Mouse (Mus musculus) T-helper 17 cell (primary cell): ENCODE data around the gene Gm8122.
"Not testable (repeated sequence)": the region's sequence is repeated elsewhere in the genome, so short reads cannot be mapped to it uniquely, and the experiment has no call there.

ENCODE experiments used
- in situ Hi-C, 2 experiments: fragments of 300-600 bp; cut with MboI, MseI; formaldehyde crosslinking; loops; 1 replicate in 1 of 2; 2 replicates in 1 of 2; pipeline ENCODE4 v1.15.1; 2025; ENCODE audit warnings: high pct_unique_total_duplicates in 2 of 2

Gm8122 gene

DNA sequence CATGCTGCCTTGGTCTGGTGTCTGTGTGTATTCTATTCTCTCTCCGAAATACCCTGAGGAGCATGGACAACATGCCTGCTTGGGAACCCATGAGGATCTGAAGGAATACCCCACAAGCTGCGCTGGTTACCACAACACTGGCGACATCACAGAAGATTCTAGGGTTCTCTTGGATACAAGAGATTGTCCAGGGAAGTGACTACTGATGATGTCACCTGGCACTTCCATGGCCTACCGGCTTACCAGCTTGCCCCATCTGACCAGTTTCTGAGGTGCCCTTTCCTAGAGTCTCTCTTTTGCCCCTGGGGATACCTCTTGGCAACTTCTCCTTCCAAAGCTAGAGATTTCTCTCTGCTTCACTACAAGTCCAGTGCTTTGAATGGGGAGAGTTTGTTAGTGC lies at the start of gene Gm8122:
Gene Gm8122, minus strand, starts transcription at position 101 of the 400 bp plus-strand sequence.
- in situ Hi-C loops = loop anchor here (5.0 to 10.0 kb wide), 6 partner anchors 1118 to 1910 kb away; partner anchors contain the start of genes Gm7951 (in 1 of the 2) and Gm8232 (in 1 of the 2)

DNA sequence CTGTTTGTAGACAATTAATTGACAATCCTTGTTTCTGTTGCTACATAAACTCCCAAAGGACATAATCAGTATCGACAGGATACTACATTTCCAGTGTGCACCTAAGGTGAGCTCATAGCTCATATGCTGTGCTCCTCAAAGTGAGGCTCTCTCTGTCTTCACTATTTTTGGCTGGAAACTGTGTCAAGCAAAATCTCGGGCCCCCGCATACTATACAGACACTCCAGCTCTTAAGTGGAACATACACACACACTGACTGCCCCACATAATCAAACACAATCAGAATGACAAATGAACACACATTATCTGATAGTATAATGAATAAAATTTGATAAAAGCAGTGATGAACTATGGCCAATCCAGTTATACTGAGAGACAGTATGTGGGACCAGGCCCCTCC lies 43.6 kb upstream of the Gm8122 start:
- in situ Hi-C loops = loop anchor here (5.0 to 10.0 kb wide), 6 partner anchors 56 to 594 kb away; no protein-coding TSS in a partner anchor

DNA sequence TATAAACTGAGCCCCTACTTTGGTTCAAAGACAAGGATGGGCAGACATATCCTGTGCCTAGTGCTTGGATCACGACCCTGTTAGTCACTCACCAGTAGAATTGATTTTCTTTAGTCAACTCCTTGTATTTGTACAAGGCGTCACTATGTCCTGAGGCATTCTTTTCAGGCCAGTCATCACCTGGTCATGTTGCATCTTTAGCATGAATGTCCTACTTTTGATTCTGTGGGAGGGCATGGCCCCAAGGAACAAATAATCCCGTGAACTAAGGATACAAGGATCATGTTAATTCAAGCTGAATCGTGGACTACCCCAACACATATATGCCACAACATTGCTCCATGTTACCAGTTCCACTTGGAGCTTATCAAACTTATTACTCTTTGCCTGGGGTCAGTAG lies 43.0 kb upstream of the Gm8122 start:
- in situ Hi-C loops = loop anchor here (5.0 to 10.0 kb wide), 6 partner anchors 57 to 593 kb away; no protein-coding TSS in a partner anchor

DNA sequence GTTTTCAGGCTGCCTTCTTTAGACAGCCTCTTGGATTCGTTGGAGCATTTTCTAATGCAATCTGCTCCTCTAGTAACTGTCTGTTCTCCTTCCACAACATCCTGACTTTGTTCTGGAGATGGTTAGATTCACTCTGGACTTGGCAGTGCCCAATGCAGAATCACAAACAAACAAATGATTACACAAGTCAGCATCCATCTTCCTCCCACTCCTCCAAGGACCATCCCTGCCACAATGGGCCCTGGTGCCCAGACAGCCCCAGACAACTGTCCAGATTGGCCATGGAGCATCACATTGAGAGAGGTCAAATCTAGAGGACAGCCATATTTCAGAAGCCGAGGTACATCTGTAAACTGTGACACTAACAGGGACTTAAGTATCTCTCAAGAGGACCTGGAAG lies 42.4 kb upstream of the Gm8122 start:
- in situ Hi-C loops = loop anchor here (5.0 to 10.0 kb wide), 6 partner anchors 57 to 593 kb away; no protein-coding TSS in a partner anchor

DNA sequence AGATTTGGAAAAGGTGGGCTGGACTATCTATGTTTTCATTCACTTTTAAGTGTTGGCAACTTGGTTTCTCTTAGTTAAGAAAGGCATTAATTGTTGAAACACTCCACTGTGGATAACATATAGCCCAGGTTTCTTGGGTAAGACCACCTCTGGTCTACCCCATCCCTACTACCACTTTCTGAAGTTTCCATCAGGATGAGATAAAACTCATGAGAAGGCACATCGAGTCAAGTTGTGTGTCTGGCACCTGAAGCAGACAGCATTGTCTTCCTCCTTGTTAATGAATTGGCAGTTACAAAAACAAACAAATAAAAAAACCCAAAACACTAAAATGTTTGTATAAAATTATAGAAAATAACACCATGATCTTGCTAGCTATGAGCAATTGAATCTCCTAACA lies 40.6 kb upstream of the Gm8122 start:
- in situ Hi-C loops = loop anchor here (5.0 to 10.0 kb wide), 6 partner anchors 59 to 591 kb away; no protein-coding TSS in a partner anchor

DNA sequence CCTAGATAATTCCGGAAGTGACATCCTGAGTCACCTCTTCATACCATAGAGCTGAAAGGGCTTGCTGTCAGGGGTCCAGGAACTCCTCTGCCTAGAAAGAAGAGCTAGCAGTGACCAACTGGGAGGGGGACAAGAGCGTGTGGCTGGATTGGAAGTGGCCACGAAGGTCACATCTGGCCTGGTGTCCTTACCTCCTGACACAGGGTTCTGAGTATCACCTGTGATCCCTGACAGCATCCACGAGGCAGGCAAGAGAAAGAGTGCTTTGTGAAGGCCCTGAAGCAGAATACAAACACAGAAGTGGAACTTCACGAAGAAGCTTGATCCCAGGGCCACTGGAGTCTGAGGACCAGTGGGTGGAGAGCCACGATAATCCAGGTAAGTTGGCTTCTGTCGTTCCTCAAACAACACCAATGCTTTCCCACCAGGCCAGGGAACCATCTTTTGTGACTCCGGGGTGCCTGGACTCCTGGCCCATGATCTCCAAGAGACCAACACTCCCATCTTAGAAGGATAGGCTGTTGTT lies 39.9 kb upstream of the Gm8122 start, which contains the start of gene Gm9732:
Gene Gm9732, plus strand, starts transcription at position 51 of the 526 bp plus-strand sequence.
- in situ Hi-C loops = loop anchor here (5.0 to 10.0 kb wide), 6 partner anchors 60 to 590 kb away; no protein-coding TSS in a partner anchor

DNA sequence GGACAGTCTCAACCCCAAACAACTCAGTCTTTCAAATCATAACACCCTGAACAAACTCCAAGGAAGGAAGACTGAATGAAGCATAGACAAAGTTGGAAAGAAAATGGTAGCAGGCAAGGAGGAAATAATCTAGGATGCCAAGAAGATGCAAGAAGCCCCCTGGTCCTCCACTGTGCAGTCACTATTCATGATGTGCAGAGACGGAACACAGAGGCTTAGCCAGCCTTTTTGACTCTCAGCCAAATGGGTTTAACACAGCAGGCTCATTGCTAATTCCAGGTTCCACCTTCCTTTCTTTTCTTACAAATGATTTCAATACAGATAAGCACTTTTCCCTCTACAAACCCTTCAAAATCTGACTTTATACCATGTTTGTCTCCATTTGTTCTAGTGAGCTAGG lies 38.1 kb upstream of the Gm8122 start:
- in situ Hi-C loops = loop anchor here in 1 of 2 experiments (10.0 kb wide), 2 partner anchors 62 to 588 kb away; no protein-coding TSS in a partner anchor

DNA sequence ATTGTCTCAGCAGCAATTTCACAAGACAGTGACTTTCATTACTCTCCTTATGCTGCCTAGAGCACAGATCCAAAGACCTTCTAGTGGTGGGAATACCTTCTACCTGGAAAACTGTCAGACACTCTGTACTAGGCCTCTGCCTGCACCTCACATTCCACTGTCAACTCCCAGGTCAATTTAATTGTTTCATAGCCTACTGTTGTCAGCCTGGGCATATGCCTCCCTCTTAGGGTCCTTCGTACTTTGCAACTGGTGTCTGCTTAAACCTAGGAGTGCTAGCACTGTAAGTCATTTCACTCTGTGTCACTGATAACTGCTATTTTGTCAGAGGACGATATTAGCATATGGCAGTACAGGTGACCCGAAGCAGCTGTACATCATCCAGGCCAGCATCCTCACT lies 34.1 kb upstream of the Gm8122 start:
- in situ Hi-C loops = loop anchor here in 1 of 2 experiments (5.0 kb wide), 1 partner anchor 283 kb away; no protein-coding TSS in a partner anchor

DNA sequence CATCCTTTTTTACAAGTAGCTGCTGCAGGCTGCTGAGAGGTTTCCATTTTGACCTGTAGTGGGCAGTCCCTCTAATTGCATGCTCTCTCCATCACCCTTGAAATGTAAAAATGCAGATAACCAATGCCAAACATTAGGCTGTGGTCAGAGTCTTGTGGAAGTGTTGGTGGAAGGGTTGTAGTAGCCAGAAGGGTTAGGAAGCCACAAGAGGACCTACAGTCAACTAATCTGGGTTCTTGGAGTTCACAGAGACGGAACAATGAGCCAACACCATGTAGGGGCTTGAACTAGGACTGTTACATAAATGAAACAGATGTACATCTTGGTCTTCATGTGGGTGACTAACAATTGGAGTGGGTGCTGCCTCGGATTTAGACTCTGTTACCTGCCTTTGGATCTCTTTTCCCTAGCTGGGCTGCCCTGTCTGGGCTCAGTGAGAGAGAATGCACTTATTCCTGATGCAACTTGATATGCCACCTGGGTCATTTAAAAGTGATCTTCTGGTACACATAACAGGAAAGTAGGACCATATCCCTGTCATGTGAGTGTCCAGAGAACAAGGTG lies 33.5 kb upstream of the Gm8122 start:
- in situ Hi-C loops = loop anchor here in 1 of 2 experiments (5.0 kb wide), 1 partner anchor 284 kb away; no protein-coding TSS in a partner anchor

DNA sequence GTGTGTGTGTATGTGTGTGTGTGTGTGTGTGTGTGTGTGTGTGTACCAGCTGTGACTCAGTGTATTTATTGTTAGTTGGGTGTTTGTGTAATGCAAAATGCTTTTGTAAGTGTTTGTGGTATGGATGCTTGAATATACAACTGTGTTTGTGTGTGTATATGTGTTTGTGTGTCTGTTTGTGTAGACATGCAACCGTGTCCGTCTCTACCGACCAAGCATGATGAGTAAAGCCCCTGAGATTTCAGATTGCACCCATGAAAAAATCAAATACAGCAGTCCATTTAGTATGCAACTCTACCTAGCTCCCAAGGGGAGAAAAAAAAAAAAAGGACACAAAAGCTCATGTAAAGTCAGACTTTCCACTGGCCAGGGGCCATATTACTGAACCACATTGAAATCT lies 28.3 kb upstream of the Gm8122 start:
- in situ Hi-C loops = loop anchor here in 1 of 2 experiments (5.0 kb wide), 1 partner anchor 284 kb away; no protein-coding TSS in a partner anchor

DNA sequence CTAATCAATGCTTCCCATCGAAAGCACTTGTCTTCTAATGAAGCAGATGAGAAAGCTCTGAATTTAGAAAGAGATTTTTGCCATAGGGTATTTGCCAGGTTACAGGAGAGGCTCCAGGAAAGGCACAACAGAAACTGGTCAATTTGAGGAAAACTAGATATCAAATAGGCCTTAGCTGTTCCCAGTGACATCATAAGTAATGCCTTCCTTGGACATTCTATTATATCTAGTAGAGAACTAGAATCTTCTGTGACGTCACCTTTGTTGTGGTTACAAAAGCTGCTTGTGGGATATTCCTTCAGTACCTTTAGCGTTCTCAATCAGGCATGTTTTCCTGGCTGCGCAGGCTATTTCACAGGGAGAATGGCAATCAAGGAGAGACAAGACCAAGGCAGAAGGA lies 23.2 kb upstream of the Gm8122 start, which contains the start of gene Gm8126:
Gene Gm8126, plus strand, starts transcription at position 301 of the 400 bp plus-strand sequence.
- in situ Hi-C loops = not testable (repeated sequence)

DNA sequence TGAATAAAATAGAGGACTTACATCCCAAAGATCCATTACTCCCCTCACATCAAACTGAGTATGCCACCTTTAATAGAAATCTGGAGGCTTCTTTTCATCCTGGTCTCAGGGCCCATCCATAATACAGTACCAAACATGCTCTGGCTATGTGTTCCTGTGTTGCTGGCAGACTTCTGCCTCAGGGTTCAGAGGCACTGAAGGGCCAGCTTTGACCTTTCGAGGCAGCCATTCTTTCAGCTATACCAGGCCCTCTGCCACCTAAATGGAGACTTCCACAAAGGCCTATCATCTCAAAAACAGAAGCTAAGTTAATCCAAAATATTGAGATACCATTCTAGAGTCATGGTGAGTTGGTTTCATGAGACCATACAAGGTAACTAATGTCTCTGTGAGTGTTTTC lies 21.4 kb upstream of the Gm8122 start:
- in situ Hi-C loops = not testable (repeated sequence)

DNA sequence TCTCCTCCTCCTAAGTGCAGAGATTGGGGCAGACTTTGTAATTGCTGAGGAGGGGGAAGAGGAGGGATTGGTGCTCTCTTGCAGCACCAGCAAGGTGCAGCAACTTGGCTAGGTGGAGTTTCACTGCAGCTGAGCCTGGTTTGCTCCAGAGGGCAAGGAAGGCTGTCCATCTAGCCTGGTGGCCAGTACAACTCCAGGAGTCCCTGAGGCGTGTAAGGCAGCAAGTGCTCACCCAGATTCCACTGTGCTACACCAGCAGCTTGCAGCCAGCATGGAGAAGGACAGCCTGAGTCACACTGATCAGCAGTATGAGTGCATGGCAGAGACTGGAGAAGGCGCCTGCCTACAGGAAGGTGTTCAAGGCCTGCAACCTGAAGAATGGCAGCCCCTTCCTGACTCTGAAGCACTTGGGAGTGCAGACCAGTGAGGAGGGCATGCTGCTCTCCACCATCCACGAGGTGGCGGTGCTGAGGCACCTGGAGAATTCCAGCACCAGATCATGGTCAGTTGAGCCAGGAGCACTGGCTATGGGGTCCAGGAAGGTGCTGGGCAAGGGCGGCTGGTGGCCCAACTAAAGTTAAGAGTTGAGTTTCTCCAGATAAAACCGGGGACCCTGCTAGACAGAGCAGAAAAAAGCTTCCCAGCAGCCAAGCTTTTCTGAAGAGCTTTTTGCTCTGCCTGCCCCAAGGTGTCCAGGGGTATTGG lies 15.6 kb upstream of the Gm8122 start:
- in situ Hi-C loops = loop anchor here (5.0 kb wide), 2 partner anchors 287 to 1477 kb away; no protein-coding TSS in a partner anchor

DNA sequence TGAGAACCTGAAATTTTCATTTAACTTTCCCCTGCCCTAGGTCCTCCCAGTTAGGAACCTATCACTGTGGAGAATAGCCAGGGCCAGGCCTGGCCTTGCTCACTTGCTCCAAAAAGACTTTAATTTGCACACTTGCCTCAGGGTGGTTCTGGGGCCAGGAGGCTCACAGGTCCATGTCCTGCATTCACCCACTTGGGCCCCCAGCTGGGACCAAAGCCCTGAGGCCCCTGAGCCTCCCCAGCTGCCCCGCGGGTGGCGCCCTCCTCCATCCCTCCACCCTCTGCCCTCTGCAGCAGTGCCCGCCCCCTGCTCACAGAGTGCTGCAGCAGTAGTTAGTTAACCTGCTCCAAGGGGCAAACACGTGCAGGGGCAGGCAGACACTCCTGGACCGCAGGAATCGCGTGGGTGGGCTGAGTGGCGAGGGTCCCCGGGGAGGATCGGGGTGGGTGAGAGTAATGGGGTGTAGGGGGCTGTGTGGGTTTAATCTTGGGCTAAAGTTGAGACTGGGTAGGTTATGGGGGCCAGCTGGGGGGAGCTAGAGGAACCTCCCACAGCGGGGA lies 14.6 kb upstream of the Gm8122 start:
- in situ Hi-C loops = loop anchor here (5.0 kb wide), 2 partner anchors 288 to 1478 kb away; no protein-coding TSS in a partner anchor

DNA sequence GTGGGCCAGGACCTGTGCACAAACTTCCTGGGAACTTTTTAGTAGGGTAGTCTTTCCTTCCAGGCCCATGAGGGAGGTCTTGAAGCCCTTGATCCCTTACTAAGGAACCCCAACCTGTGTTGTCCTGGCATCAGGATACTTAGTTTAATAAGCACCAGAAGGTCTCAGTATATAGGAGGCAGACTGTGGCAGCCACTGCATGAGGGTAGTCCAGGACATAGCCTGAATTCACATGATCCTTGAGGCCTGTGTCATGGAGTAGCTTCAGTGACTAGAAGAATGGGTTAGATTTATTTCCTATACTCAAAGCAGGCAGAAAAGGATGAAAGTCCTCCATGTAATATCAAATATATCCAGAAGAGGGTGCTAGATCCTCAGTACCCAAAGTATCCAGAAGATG lies 2.7 kb upstream of the Gm8122 start:
- in situ Hi-C loops = loop anchor here (5.0 to 10.0 kb wide), 6 partner anchors 1120 to 1913 kb away; partner anchors contain the start of genes Gm7951 (in 1 of the 2) and Gm8232 (in 1 of the 2)
